Mouse (Mus musculus) lung, adult 18-20 months (tissue): ENCODE data around the gene Galnt18.
A peak's percentile ranks its signal among the peaks of the same experiment; 100 is the strongest.

Experiments used
- DNase-seq, 2 experiments: peaks; one replicate each; pipeline ENCODE4 v3.0.0; 2022; ENCODE audit warnings: mixed read lengths in 2 of 2

The Galnt18 gene

GRCm38 (mm10) chr7:111626232-111626631 lies 153.5 kb downstream of the Galnt18 start:
- DNase-seq, result no peak

- DNase-seq, result no peak
Measured at GRCm38 (mm10) chr7:111625736-111626135, 154.0 kb downstream of the Galnt18 start.

DNA sequence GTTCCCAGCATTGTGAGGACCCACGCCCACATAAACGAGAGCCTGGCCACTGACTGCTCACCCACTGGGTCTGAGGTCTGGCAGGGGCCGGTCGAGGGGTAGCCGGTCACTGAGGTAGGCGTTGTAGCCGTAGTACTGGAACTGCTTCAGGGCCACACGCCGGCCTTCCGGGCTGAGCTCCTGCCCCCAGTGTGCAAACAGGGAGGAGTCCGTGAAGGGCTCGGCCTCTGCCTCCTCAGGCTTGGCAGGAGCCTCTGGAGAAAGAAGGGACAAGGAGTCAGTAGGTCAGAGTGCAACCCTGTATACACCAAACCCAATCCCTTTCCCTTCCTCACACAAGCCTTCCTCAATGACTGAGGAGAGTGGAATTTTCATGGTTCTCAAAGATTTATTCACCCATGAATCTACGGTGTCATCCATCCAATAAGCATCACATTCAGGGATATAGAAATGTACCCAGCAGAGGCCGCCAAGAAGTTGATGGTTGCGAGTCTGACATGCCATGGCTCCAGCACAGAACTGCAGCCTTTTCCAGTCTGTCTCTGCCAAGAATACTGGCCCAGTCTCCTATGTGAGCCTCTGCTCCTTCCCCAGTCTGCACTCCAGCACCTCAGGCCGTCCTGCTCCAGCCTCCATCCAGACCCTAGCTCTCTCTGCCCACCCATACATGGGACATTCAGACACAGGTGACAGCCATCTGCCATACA lies 163.4 kb downstream of the Galnt18 start:
- peak; percentile 44 to 62 for DNase-seq

DNA sequence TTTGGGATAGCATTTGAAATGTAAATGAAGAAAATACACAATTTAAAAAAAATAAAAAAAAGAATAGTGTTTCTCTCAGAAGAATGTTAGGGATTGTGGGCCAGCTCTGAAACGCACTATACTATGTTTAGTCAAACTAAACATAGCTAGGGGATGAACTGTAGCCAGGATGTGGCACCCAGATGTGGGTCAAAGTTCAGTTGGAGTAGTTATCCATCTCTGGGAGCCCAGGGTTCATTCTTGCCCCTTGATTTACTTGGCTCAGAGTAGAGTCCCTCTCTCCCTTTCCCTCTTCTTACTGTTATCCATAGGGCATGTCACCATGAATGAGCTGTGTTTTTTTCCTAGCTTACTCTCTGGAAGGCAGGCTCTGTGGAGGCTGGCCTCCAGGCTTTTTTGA lies 165.3 kb downstream of the Galnt18 start:
- DNase-seq, result no peak

- DNase-seq, result no peak
Measured at GRCm38 (mm10) chr7:111607476-111607875, 172.3 kb downstream of the Galnt18 start.

DNA sequence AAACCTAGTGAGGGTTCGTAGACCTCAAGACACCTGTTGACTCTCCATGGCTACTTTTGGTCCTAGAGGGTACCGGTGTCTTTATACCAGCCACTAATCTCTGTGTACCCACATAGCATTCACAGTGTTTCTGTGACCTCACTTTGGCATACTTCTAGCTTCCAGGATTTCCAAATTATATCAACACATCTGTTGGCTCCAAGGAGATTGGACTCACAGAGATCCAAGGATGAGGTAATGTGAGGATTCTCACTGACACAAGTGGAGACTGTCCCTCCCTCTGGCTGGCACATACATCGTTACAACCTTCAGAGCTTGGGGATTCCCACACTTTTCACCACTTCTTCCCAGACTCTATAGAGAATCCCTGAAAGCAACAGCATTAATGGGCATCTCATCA lies 173.7 kb downstream of the Galnt18 start:
- DNase-seq, result peak in 1 of 2 experiments; percentile 11

GRCm38 (mm10) chr7:111605663-111606062 lies 174.1 kb downstream of the Galnt18 start:
- DNase-seq, result no peak

- DNase-seq, result no peak
Measured at GRCm38 (mm10) chr7:111604578-111605208, 175.1 kb downstream of the Galnt18 start.

- DNase-seq, result no peak
Measured at GRCm38 (mm10) chr7:111603186-111603585, 176.6 kb downstream of the Galnt18 start.

DNA sequence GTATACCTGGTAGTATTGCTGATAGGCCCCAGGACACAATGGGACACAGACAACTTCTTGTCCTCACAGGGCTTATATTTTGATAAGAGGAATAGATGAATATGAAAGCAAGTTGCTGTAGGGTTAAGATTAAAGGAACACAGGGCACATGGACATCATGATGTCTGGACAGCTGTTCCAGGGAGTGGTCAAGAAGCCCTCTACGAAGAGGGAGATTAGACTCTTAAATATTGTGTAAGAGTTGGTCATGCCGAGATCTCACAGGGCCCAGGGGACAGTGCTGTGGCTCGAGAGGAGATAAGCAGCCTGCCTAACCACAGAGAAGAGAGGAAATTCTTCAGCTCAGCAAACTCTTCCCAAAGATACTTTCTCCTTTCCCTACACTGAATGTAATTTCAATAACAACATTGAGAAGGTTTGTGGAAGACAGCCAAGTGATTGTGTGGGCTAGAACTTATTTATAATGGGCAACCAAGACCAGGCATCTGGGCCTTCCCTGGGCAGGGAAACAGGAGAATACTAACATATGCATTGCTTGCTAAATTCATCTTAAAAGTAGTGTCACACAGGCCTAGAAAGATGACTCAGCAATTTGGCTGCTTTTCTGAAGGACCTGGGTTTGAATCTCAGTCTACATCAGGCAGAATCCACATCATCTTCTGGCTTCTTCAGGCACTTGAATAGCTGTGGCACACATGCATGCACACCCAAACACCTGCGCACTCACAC lies 178.3 kb downstream of the Galnt18 start:
- DNase-seq, result no peak

DNA sequence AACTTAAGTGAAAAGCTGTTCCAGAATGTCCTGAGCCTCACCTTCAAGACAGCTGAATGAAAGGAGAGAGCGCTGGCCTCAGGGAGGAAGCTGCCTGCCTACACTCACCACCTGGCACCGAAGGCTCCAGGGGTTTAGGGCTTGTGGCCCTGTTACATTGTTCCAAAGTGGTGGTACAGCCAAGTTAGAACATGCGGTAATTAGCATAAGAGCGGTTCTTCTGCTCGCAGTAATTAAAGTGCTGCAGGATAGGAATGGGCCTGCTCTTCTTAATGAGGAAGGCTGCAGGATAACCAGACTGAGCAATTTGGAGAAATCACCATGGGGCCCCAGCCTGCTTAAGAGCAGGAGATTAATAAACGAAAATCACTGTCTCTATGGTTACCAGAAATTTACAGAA lies 179.0 kb downstream of the Galnt18 start:
- no peak for DNase-seq

GRCm38 (mm10) chr7:111593680-111594079 lies 186.1 kb downstream of the Galnt18 start:
- DNase-seq, result no peak

DNA sequence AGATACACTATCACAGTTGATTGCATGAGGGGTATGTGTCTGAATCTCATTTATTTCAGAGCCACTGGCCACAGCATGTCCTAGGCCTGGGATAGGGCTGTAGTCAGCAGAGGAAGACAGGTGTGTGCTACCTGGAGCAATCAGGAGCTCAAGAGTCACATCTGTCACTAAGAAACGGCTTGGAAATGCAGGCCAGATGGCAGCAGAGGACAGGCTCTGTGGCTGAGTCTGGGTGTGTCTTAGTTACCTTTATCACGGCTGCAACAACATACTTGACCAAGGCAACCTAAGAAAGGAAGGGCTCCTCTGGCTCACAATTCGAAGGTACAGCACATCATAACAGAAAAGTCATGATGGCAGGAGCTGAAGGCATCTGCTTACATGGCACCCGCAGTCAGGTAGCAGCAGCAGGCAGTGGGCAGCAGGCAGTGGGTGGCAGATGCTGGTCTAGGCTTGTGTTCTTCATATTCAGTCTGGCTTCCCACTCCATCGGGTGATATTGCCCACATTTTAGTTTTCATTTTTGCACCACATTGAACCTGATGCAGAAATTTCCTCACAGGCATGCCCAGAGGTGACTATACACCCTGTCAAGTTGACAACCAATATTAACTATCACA lies 190.2 kb downstream of the Galnt18 start:
- DNase-seq, result peak; percentile 36 to 39

DNA sequence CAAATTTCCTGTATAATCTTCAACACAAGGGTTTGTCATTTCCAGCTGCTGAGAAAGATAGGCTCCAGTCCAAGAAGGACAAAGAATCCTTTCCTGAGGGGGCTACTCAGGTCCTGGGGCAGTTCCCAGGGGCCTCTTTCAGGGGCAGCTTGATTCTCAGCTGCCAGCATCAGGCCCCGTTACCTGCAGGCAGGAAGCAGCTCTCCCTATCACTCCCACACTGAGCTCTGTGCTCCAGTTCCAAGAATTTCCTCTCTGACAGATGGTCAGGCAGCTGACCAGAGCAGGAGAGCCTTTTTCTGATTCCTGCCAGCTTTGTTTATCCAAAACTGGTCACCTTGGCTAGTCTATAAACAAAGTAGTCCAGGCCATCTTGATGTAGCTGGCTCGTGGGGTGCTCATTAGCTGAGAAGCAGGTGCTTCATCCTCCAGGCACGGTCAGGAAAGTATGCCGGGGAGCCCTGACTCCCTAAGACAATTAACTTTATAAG lies 191.4 kb downstream of the Galnt18 start:
- DNase-seq, result peak; percentile 5 to 58

GRCm38 (mm10) chr7:111580547-111580946 lies 199.2 kb downstream of the Galnt18 start:
- DNase-seq, result no peak

- no peak for DNase-seq
Measured at GRCm38 (mm10) chr7:111575096-111575495, 204.7 kb downstream of the Galnt18 start.

- DNase-seq, result no peak
Measured at GRCm38 (mm10) chr7:111572336-111572735, 207.4 kb downstream of the Galnt18 start.

DNA sequence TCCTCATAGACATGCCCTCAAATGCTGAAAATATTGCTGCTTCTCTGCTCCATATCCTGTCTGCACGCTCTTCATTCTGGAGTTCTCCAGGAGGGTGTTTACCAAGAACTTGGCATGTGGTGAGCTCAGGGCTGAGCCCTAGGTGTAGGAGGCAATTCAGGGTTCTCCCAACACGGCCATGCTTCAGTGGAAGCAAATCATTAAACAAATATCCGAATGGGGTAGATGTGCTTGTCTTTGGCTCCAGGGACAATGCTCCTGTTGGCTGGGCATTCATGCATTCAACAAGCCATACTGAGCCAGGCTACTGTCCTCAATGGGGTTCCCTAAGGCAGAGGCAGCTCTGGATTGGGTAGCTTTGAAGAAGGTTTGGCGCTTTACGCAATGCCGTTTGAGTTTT lies 212.9 kb downstream of the Galnt18 start:
- no peak for DNase-seq

DNA sequence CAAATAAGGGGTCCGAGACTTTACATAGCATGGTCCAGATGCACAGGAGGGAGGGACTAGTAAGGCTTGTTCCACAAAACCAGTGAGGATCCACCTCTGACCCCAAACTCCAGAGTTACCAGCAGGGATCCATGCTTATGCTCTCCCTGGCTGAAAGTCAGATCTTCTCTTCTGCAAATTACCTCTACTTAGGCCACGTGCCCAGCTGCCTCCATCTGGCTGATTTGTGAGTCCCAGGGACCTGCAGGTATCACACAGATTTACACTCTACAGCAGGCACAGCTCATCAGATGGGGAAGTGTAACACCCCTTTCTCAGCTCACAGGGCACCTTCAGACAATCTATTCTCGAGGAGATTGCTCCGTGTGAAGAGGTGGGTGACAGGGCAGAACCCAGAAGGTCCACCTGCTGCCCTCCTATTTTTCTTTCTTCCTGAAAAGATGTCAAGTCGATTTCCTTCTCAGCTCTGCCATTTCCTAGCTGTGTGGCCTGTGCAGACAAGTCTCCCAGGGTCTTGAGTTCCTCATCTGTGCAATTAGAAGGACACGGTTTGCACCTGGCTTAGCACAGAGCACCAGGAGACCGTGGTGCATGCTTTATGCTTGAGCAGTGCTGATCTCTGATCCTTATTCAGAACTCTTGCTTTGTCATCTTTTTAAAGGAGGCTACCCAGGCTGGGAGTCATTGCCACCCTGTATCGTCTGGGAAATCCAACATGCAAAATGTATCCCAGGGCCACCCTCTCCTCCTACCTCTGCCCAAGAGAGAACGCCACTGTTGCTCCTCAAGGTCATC lies 216.3 kb downstream of the Galnt18 start:
- no peak for DNase-seq

DNA sequence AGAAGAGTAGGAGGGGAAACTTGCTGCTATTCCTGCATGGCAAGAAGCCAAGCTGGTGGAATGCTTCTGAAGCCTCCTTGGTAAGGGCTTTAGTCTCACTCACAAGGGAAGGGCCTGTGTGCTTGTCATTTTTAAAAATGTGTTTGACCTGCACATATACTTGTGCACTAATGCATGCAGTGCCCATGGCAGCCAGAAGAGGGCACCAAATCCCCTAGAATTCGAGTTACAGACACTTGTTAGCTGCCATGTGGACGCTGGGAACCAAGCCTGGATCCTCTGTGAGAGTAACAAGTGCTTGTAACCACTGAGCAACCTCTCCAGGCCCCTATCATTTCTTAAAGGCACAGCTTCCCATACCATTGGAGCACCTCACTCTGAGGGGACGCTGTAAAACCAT lies 219.7 kb downstream of the Galnt18 start:
- no peak for DNase-seq

GRCm38 (mm10) chr7:111559011-111559410 lies 220.8 kb downstream of the Galnt18 start:
- no peak for DNase-seq

- DNase-seq, result no peak
Measured at GRCm38 (mm10) chr7:111550987-111551386, 228.8 kb downstream of the Galnt18 start.
